Mouse (Mus musculus) midbrain, embryonic 12.5 days (tissue): ENCODE data around the gene Csad. TPM values are rescaled to one million over a fixed set of nuclear protein-coding genes. Genes with fewer than 3 reads are reported as not detected.
"Not testable (repeated sequence)": the region's sequence is repeated elsewhere in the genome, so short reads cannot be mapped to it uniquely, and the experiment has no call there.

Experiments used
- ATAC-seq: fragments of 200-750 bp; cut with Nextera tagmentation; 2 replicates; pipeline ENCODE4 v1.8.0; 2017; ENCODE audit warnings: low read depth, moderate TSS enrichment, moderate library complexity; ENCODE audit not compliant: low FRiP score
- H3K27ac ChIP-seq: fragments of 300-500 bp; sonication (generic); replicated peaks from 2 replicates; pipeline ENCODE4 v1.5.1; 2016; ENCODE audit warnings: mild to moderate bottlenecking
- H3K27me3 ChIP-seq: fragments of 300-500 bp; sonication (generic); 2 replicates; pipeline ENCODE4 v1.6.1; 2016; ENCODE audit warnings: mild to moderate bottlenecking
- H3K36me3 ChIP-seq: fragments of 300-500 bp; sonication (generic); 2 replicates; pipeline ENCODE4 v1.6.1; 2016
- H3K4me1 ChIP-seq: fragments of 300-500 bp; sonication (generic); 2 replicates; pipeline ENCODE4 v1.6.1; 2016
- H3K4me2 ChIP-seq: fragments of 300-500 bp; sonication (generic); replicated peaks from 2 replicates; pipeline ENCODE4 v1.6.1; 2016; ENCODE audit warnings: mild to moderate bottlenecking, moderate library complexity
- H3K4me3 ChIP-seq: fragments of 300-500 bp; sonication (generic); 2 replicates; pipeline ENCODE4 v1.5.1; 2016; ENCODE audit warnings: mild to moderate bottlenecking
- H3K9ac ChIP-seq: fragments of 300-500 bp; sonication (generic); replicated peaks from 2 replicates; pipeline ENCODE4 v1.6.1; 2016; ENCODE audit warnings: mild to moderate bottlenecking, moderate library complexity
- H3K9me3 ChIP-seq: fragments of 300-500 bp; sonication (generic); 2 replicates; pipeline ENCODE4 v1.6.1; 2016; ENCODE audit warnings: mild to moderate bottlenecking
- WGBS: fragments of 180-500 bp; shearing (Covaris S2); methylation state at CpG from one replicate; pipeline ENCODE4 v1.1.7; 2016; 5-methylcytosine and 5-hydroxymethylcytosine counted together
- polyA plus RNA-seq: library from polyadenylated mRNA; unstranded; fragments of >200 nt; fragmentation: Nextera tagmentation; extraction: Ambion mirVana; gene quantifications from 2 replicates; pipeline ENCODE4 v1.2.1, GENCODE M21; 2016

Gene Csad
- polyA plus RNA-seq, 1 experiment from 2014 or later, result 41.0 TPM

- no peak for ATAC-seq
- no peaks in the 10 kb centered on the region for H3K36me3 ChIP-seq
- no peaks in the 10 kb centered on the region for H3K4me1 ChIP-seq
- no peaks in the 10 kb centered on the region for H3K27me3 ChIP-seq
- 95% methylated on average over 3 of the region's 3 CpGs for WGBS
- H3K9me3 ChIP-seq, result no peaks in the 10 kb centered on the region
- no peak overlapping the region for H3K4me2 ChIP-seq
- H3K27ac ChIP-seq, result no peak overlapping the region
- no peak overlapping the region for H3K9ac ChIP-seq
- no peak overlapping the region for H3K4me3 ChIP-seq
These were observed 30.9 kb downstream of the Csad start for GRCm38 (mm10) chr15:102173581-102173980.

- WGBS, result 78% methylated on average over 2 of the region's 2 CpGs
These were observed 35.5 kb downstream of the Csad start for GRCm38 (mm10) chr15:102169064-102169463.

GRCm38 (mm10) chr15:102167620-102168021, 36.9 kb downstream of the Csad start:
- Histone ChIP-seq H3K4me3 (no peak overlapping the region), H3K4me2 (no peak overlapping the region), H3K27me3 (no peaks in the 10 kb centered on the region), H3K27ac (no peak overlapping the region), H3K9ac (no peak overlapping the region), H3K36me3 (no peaks in the 10 kb centered on the region), H3K9me3 (no peaks in the 10 kb centered on the region), H3K4me1 (no peaks in the 10 kb centered on the region)
- 63% methylated on average over 6 of the region's 6 CpGs for WGBS
- no peak for ATAC-seq

More at GRCm38 (mm10) chr15:102169064-102169463, 35.5 kb downstream of the Csad start:
- Histone ChIP-seq H3K4me2 (no peak overlapping the region), H3K4me1 (no peaks in the 10 kb centered on the region), H3K36me3 (no peaks in the 10 kb centered on the region), H3K9ac (no peak overlapping the region), H3K27me3 (no peaks in the 10 kb centered on the region), H3K9me3 (no peaks in the 10 kb centered on the region), H3K27ac (no peak overlapping the region), H3K4me3 (no peak overlapping the region)
- ATAC-seq, result no peak

- no peaks in the 10 kb centered on the region for H3K9me3 ChIP-seq
- H3K4me3 ChIP-seq, result no peak overlapping the region
- no peak overlapping the region for H3K27ac ChIP-seq
- no peaks in the 10 kb centered on the region for H3K4me1 ChIP-seq
- ATAC-seq, result no peak
- no peak overlapping the region for H3K4me2 ChIP-seq
- 65% methylated on average over 6 of the region's 6 CpGs for WGBS
- no peaks in the 10 kb centered on the region for H3K36me3 ChIP-seq
- no peak overlapping the region for H3K9ac ChIP-seq
- no peaks in the 10 kb centered on the region for H3K27me3 ChIP-seq
These were observed 38.9 kb downstream of the Csad start for GRCm38 (mm10) chr15:102165468-102166100.

GRCm38 (mm10) chr15:102163900-102164693, 40.4 kb downstream of the Csad start:
- no peak overlapping the region for H3K4me3 ChIP-seq
- WGBS, result 64% methylated on average over 3 of the region's 3 CpGs
- no peak for ATAC-seq

DNA sequence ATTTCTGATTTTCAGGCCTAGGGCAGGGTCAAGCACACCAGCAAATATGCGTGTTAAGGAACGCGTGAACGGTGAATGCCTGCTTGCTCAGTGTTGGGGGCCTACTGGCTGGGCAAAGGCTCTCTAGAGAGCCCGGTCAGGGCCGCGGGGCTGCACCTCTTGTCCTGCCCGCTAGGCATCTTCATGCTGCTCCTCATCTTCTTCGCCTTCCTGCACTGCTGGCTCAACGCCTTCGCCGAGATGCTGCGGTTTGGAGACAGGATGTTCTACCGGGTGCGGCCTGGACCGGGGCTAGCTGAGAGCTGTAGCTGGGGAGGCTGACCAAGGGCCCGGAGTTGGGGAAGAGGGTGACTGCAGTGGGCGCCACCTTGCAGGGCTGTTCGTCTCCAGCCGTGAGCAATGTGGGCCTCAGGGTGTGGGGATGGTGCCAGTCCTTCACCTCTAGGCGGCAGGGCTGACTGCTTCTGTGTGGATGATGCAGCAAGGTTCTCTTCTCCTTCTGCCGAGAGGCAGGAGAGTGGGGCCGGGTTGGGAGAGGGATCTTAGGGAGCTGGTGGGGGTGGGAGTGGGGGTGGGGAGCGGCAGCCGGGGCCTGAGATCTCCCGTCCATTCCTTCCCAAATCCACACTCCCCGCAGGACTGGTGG, 44.0 kb downstream of the Csad start:
- Histone ChIP-seq H3K4me3 (no peak overlapping the region), H3K4me1 (peaks cover 6% of the 10 kb centered on the region), H3K27ac (no peak overlapping the region), H3K9me3 (no peaks in the 10 kb centered on the region), H3K9ac (no peak overlapping the region), H3K36me3 (no peaks in the 10 kb centered on the region), H3K27me3 (no peaks in the 10 kb centered on the region), H3K4me2 (no peak overlapping the region)
- 63% methylated on average over 27 of the region's 27 CpGs for WGBS
- no peak for ATAC-seq

More at GRCm38 (mm10) chr15:102163900-102164693, 40.4 kb downstream of the Csad start:
- Histone ChIP-seq H3K9ac (no peak overlapping the region), H3K27me3 (no peaks in the 10 kb centered on the region), H3K4me2 (no peak overlapping the region), H3K36me3 (no peaks in the 10 kb centered on the region), H3K27ac (no peak overlapping the region), H3K9me3 (no peaks in the 10 kb centered on the region), H3K4me1 (no peaks in the 10 kb centered on the region)

- Histone ChIP-seq H3K4me2 (no peak overlapping the region), H3K4me3 (no peak overlapping the region), H3K9me3 (no peaks in the 10 kb centered on the region), H3K36me3 (no peaks in the 10 kb centered on the region), H3K4me1 (peaks cover 6% of the 10 kb centered on the region), H3K27me3 (no peaks in the 10 kb centered on the region), H3K9ac (no peak overlapping the region; the same call in 1 of the 2 replicates), H3K27ac (no peak overlapping the region)
- ATAC-seq, result 0 out of 2 replicates have a peak, but pooled peaks have one; percentile 23
- 24% methylated on average over 20 of the region's 20 CpGs for WGBS
These were observed 47.7 kb downstream of the Csad start for GRCm38 (mm10) chr15:102156836-102157235.

DNA sequence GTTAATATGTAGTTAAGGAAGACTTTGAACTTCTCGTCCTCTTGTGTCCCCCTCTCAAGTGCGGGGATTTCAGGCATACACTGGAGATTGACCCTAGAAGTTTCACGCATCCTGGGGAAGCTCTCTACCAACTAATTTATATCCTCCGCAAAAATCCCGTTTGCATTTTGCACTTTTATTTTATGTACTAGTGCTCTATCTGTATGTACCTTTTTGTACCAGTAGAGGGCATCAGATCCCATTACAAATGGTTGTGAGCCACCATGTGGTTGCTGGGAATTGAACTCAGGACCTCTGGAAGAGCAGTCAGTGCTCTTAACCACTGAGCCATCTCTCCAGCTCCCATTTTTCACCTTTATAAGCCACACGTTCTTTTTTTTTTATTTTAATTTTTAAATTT, 49.5 kb downstream of the Csad start:
- not testable (repeated sequence) for H3K36me3 ChIP-seq, H3K4me2 ChIP-seq, H3K4me1 ChIP-seq, H3K27me3 ChIP-seq, ATAC-seq, H3K9ac ChIP-seq, H3K4me3 ChIP-seq, H3K9me3 ChIP-seq, H3K27ac ChIP-seq
- 89% methylated on average over 6 of the region's 6 CpGs for WGBS

DNA sequence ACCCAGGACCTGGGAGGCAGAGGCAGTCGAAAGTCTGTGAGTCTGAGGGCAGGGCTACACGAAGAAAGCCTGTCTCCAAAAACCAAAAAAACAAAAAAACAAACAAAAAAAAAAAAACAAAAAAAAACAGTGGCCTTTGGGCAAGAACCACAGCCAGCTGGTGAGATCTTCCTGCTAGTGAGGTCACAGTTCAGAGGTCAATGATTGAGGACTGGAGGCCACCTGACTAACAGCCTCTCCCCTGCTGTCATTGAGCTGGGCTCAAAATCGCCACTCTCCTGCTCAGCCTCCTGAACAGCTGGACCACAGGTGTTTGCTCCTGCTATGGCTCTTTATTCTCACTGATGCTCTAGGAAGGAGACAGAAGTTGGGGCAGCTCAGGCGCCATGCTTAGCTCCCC, 51.9 kb downstream of the Csad start:
- ATAC-seq, result no peak
- no peaks in the 10 kb centered on the region for H3K36me3 ChIP-seq
- H3K27ac ChIP-seq, result no peak overlapping the region
- H3K4me2 ChIP-seq, result no peak overlapping the region
- no peak overlapping the region for H3K4me3 ChIP-seq
- H3K27me3 ChIP-seq, result no peaks in the 10 kb centered on the region
- 25% methylated on average over 4 of the region's 4 CpGs for WGBS
- no peak overlapping the region for H3K9ac ChIP-seq
- H3K9me3 ChIP-seq, result no peaks in the 10 kb centered on the region
- peaks cover 8% of the 10 kb centered on the region for H3K4me1 ChIP-seq

DNA sequence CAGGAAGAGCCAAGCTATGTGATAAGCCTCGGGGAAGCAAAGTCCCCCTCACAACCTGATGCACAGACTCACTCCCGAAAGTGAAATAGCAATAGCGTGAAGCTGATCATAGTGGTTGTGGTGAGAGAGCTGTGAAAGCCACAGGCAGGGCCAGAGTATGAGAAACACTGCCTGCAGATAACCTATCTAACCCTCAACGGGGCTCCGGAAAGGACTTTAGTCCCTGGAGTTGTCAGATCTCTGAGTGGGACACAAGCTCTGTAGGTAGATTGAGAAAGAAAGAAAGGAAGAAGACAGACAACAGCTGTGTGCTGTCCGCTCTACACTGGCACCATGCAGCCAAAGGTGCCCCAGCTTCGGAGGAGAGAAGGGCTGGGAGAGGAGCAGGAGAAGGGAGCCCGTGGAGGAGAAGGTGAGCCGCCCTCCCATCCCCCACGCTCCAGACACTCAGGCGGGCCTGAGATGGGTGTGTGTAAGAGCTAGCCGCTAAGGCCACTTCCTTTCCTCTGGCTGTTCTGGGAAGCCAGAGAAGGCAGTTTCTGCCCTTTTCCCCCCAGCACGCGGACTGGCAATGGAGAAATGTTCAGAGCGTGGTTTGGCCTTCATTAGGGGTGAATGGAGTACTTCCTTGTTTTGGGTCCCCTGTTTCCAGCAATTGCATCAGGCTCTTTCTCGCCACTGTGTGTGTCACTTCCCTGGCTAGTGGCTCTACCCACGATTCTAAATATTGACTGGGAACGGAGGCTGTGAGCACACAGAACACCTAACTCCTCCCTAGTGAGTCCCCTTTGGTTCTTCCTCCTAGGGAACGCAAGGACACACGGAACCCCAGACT, 54.0 kb downstream of the Csad start, which contains the start of gene Soat2:
Gene Soat2 (plus strand): TSS at position 226 of the 835 bp plus-strand sequence.
- Histone ChIP-seq H3K4me2 (no peak within 1 kb of the TSS), H3K4me3 (no peak within 1 kb of the TSS), H3K36me3 (no peaks in the 10 kb centered on the region), H3K4me1 (0 out of 2 replicates have a peak, but pooled peaks cover 2% of the 10 kb centered on the region), H3K27ac (no peak within 1 kb of the TSS), H3K9ac (no peak within 1 kb of the TSS), H3K9me3 (no peaks in the 10 kb centered on the region), H3K27me3 (peaks cover 7% of the 10 kb centered on the region)
- no peak for ATAC-seq
- 60% methylated on average over 20 of the region's 20 CpGs for WGBS

- 62% methylated on average over 4 of the region's 4 CpGs for WGBS
- Histone ChIP-seq H3K4me2 (no peak overlapping the region), H3K9ac (no peak overlapping the region), H3K4me3 (no peak overlapping the region), H3K9me3 (no peaks in the 10 kb centered on the region), H3K4me1 (peaks cover 5% of the 10 kb centered on the region; the same call in 1 of the 2 replicates), H3K27ac (no peak overlapping the region), H3K36me3 (no peaks in the 10 kb centered on the region), H3K27me3 (peaks cover 17% of the 10 kb centered on the region)
- ATAC-seq, result no peak
These were observed 55.0 kb downstream of the Csad start for GRCm38 (mm10) chr15:102149561-102149960.
